Mouse (Mus musculus): ENCODE data around the gene Nelfe. TPM values are rescaled to one million over a fixed set of nuclear protein-coding genes. Genes with fewer than 3 reads are reported as not detected.
"Not testable (repeated sequence)": the region's sequence is repeated elsewhere in the genome, so short reads cannot be mapped to it uniquely, and the experiment has no call there.

Gene Nelfe
- 10 to 100 TPM; 25.8 to 28.0 TPM for total RNA-seq (2021)
- long read RNA-seq, experiment 1, transcript Nelfe-201 (11 exons, 1,607 nt) = minor isoform, 9 of 37 reads
- long read RNA-seq, experiment 1, transcript Nelfe-204 (11 exons, 1,399 nt) = minor isoform, 7 of 37 reads
- long read RNA-seq, experiment 1, transcript Nelfe-202 (11 exons, 1,381 nt) = major isoform, 14 of 37 reads
- long read RNA-seq, experiment 1, partial matches to known transcripts = 6 of 37 reads
- long read RNA-seq, experiment 1, other reads (novel, unspliced or antisense) = 1 of 37 reads
- long read RNA-seq, experiment 2, transcript Nelfe-202 (11 exons, 1,381 nt) = major isoform, 14 of 32 reads
- long read RNA-seq, experiment 2, transcript Nelfe-204 (11 exons, 1,399 nt) = minor isoform, 10 of 32 reads
- long read RNA-seq, experiment 2, transcript Nelfe-201 (11 exons, 1,607 nt) = minor isoform, 6 of 32 reads
- long read RNA-seq, experiment 2, partial matches to known transcripts = 2 of 32 reads
- long read RNA-seq, experiment 2, other reads (novel, unspliced or antisense) = 0 of 32 reads

GRCm38 (mm10) chr17:34849722-34850516, at the start of gene Nelfe, which contains the start of gene Skiv2l:
Nelfe (plus strand) TSS chr17:34850391.
Skiv2l (minus strand) TSS chr17:34850210.
- DNase-seq (ENCODE audit: low spot score in 2 of 2) = peak; percentile 94 to 98

- peak in 1 of 2 experiments; percentile 5 for DNase-seq (ENCODE audit: low spot score in 2 of 2)
Observed at GRCm38 (mm10) chr17:34800781-34801305, 49.3 kb upstream of the Nelfe start.

DNA sequence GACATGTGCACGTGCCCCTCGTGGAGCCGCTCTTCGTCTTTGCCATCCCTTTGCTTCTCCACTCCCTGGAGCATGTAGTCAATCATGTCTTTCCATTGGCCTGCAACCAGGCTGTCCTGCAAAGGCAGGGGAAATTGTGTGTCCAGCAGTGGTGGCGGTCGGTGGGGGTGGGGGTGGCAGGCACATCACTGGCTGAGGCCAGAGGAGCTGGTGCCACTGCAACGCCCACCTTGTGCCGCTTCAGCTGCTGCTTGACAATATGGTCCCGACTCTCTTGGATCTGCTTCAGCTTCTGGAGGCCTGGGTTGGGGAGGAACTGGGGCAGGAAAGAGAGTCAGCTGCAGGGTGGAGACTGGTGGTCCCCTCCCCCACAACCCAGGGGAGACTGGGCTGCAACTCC, 47.4 kb upstream of the Nelfe start:
- peak in 1 of 2 experiments; percentile 9 for DNase-seq (ENCODE audit: low spot score in 2 of 2)

DNA sequence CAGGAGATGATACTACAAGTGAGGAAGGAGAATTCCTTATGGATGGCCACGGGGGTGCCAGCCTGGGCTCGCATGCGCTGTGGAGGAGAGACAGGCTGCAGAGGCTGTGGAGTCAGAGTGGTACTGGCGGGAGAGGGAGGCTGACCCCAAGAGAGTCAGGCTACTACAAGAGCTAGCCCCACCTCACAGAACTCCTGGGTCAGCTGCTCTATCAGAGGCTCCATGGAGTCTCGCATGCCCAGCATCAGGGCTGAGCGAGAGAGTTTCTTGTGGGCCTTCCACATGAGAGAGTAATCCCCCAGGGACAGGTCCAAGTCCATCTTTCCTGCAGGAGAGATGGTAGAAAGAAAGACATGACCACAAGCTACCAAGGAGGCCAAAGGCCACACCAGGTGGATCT, 46.8 kb upstream of the Nelfe start:
- peak in 1 of 2 experiments; percentile 7 for DNase-seq (ENCODE audit: low spot score in 2 of 2)

DNA sequence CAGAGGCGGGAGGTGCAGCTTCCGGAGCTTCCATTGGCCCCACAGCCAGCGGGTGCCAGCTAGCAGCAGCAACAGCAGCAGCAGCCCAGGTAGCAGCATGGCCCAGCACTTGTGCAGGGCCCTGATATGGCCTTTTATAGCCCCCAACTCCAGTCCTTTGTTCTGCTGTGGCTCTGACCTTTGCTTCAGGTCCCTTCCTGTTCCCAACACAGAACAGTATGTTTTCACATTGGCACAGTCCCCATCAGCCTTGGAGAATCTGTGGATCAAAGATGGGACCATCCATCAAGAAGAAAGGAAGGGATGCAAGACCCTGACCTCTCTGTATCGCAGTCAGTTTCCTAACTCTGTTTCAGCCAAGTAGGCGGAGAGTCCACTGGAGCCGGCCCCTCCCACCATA, 45.9 kb upstream of the Nelfe start, which contains the start of gene Cyp21a1:
TSS of gene Cyp21a1 (minus strand) at position 261 of the 400 bp plus-strand sequence.
- not testable (repeated sequence) for DNase-seq (ENCODE audit: low spot score in 2 of 2)

DNA sequence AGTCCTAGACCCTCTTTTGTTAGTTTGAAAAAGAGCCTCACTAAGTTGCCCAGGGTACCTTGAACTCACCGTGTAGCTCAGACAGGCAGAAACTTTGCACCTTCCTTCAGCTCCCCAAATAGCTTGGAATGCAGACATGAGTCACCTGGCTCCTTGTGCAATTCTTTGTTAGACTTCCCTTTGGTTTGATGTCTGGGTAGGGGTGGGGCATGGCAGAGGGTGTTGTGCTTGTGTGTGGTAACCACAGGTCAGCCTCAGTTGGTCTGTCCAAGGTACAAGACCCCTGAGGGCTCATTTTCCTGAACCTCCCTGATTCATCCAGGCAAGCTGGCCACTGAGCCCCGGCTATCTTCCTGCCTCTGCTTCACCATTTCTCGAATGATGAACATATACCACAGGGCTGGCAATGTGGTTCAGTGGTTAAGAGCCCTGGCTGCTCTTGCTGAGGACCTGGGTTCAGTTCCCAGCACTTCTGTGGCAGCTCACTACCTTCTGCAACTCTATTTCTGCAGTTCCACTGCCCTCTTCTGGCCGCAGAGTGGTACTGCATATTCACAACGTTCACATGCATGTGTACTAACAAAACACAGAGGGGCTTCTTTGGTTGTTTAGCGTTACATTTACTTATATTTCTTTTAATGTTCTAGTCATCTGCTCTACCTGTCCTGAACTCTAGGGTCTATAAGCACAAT, 45.2 kb upstream of the Nelfe start:
- no peak for DNase-seq (ENCODE audit: low spot score in 2 of 2)

DNA sequence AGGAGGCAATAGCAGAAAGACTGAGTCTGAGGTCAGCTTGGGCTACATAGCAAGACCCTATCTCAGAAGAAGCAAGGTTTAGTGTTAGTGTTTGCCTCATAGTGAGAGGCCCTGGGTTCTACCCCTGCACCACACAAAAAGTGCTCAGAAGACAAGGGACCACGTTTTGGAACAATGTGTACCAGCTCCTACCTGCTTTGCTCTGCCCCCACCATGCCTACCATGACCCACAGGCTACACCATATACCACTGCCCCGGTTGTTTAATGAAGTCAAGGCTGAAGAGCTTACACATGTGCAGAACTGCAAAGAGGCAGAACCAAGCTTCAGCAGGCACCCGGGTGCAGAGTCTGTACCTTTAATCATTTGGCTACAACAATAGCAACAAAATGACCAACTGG, 43.0 kb upstream of the Nelfe start:
- DNase-seq (ENCODE audit: low spot score in 2 of 2) = peak in 1 of 2 experiments; percentile 5

GRCm38 (mm10) chr17:34808599-34809205, 41.5 kb upstream of the Nelfe start:
- DNase-seq (ENCODE audit: low spot score in 2 of 2) = no peak

DNA sequence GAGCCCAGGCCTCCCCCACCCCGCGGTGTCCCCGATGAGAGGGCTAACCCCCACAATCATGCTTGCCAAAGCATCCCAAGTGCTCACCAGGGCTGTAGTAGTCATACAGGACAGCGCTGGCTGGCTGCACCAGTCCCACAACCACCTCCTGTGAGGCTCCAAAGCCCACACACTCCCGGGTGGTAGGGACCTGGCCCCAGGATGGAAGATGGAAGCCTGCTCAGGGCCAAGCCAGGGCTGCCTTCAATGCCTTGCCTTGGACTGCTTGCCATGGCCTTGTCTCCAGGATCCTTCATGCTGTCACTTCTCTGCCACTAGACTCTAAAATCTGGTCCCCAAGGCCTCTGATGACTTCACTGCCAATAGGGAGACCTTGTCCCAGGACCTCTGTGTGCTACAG, 39.8 kb upstream of the Nelfe start:
- DNase-seq (ENCODE audit: low spot score in 2 of 2) = not testable (repeated sequence)

GRCm38 (mm10) chr17:34810811-34811210, 39.4 kb upstream of the Nelfe start:
- not testable (repeated sequence) for DNase-seq (ENCODE audit: low spot score in 2 of 2)

DNA sequence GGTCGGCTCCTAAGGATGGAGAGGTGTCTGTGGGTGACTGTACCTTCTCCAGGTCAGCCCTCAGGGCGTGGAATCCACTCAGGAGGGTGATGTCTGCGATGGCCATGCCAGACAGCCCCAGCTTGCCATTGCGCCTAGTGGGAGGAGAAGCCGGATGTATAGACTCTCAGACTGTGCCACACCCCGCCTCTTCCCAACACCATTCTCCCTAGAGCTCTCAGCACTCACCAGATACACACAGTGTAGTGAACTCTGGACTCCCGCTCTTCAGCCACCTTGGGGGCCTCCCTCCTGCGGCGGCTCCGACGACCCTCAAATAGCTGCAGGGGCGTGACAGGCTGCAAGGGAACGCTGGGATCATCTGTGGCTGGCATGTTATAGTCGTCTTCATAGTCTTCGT, 38.9 kb upstream of the Nelfe start:
- DNase-seq (ENCODE audit: low spot score in 2 of 2) = no peak

- not testable (repeated sequence) for DNase-seq (ENCODE audit: low spot score in 2 of 2)
Observed at GRCm38 (mm10) chr17:34813747-34814146, 36.4 kb upstream of the Nelfe start.

DNA sequence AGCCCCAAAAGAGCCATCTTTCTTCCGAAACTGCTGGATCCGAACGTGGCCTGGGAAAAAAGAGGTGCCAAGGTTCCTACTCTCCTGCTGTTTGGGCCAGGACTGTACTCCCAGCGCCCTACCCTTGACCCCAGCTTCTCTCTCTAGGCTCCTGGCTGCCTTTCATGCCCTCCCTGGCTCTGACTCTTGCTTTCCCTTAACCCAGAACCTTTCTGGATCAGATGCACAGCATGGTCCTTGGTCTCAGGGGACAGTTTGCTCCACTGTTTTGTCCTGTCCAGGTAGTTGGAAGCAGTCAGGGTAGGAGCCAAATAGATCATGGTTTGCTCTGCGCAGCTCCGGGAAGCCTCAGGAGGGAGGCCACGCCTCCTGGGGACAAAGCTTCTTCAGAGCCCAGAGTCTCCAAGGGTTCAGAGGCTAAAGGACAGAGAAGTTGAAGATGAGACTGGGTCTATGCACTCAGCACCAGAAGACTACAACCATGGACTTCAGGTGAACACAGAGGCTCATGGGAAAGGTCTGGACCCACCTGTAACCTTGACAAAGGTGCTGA, 35.3 kb upstream of the Nelfe start:
- DNase-seq (ENCODE audit: low spot score in 2 of 2) = no peak

- DNase-seq (ENCODE audit: low spot score in 2 of 2) = not testable (repeated sequence)
Observed at GRCm38 (mm10) chr17:34830776-34831175, 19.4 kb upstream of the Nelfe start.

DNA sequence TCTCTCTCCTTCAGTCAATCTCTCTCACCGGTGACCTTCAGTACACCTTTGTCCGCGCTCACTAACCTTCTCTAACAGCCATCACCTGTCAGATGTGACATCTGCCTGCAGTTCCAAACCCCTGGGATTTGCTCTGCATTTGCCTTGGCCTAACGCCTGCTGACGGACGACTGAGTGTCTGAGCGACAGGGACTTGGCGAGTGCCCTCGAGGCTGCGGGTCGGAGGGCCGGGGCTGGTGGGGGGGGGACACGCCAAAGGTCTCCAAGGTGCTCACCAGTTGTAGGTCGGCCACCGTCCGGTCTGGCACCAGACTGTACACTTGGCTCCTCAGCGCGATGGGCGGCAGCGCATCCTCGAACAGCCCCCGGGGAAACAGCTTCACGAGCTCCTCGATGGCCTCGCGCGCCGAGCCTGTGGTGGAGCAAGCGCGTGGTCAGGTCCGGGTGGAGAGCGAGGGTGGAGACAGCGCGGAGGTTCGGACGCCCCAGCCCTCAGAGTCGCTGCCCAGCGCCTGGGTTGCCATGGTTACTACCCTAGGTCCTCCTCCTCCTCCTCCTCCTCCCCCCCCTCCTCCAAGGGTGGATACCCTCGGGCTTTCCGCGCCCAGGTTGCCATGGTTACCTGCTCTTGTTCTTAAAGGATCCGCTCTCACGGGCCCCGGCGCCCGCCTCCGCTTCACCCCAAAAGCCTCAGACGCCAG, 13.9 kb upstream of the Nelfe start:
- no peak for DNase-seq (ENCODE audit: low spot score in 2 of 2)

GRCm38 (mm10) chr17:34836856-34837221, 13.4 kb upstream of the Nelfe start, which contains the start of the genes Stk19 and Dxo:
Stk19 (minus strand) TSS chr17:34836945.
Dxo (plus strand) TSS chr17:34837019.
- peak; percentile 88 to 97 for DNase-seq (ENCODE audit: low spot score in 2 of 2)

DNA sequence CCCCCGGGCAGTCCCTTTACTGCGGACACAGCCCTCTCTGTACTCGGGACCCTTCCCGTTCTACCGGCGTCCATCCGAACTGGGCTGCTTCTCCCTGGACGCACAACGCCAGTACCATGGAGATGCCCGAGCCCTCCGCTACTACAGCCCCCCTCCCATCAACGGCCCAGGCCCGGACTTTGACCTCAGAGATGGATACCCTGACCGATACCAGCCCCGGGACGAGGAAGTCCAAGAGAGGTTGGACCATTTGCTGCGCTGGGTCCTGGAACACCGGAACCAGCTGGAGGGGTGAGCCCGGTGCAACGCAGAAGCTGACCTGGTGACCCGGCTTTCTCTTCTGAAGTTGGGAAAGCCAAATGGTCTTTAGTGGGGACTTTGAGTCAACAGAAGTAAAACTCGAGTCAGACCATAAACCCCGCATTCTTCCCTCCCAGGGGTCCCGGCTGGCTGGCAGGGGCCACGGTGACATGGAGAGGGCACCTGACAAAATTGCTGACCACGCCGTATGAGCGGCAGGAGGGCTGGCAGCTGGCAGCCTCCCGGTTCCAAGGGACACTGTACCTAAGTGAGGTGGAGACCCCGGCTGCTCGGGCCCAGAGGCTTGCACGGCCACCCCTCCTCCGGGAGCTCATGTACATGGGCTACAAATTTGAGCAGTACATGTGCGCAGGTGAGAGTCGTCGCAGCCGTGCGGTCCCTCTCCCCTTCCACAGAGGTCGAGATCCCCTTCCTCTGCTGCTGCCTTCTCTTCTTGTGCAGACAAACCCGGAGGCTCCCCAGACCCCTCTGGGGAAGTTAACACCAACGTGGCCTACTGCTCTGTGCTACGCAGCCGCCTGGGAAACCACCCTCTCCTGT, 12.5 kb upstream of the Nelfe start:
- DNase-seq (ENCODE audit: low spot score in 2 of 2) = no peak

DNA sequence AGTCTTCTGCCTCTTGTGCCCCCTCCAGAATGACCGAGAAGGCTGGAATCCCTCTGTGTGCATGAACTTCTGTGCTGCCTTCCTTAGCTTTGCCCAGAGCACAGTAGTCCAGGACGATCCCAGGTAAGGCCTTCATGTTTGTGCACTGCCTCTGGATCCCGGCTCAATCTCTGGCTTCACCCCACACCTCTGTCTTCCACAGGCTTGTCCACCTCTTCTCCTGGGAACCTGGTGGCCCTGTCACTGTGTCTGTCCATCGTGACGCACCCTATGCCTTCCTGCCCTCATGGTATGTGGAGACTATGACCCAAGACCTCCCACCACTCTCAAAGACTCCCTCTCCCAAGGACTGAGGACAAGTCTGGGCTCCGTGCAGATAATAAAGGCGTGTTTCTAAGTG, 11.4 kb upstream of the Nelfe start:
- no peak for DNase-seq (ENCODE audit: low spot score in 2 of 2)
